Mouse (Mus musculus): ENCODE results near the gene Snd1. TPM values are rescaled to one million over a fixed set of nuclear protein-coding genes. Genes with fewer than 3 reads are reported as not detected.

The Snd1 gene
- total RNA-seq, 1 experiment = 343 TPM

DNA sequence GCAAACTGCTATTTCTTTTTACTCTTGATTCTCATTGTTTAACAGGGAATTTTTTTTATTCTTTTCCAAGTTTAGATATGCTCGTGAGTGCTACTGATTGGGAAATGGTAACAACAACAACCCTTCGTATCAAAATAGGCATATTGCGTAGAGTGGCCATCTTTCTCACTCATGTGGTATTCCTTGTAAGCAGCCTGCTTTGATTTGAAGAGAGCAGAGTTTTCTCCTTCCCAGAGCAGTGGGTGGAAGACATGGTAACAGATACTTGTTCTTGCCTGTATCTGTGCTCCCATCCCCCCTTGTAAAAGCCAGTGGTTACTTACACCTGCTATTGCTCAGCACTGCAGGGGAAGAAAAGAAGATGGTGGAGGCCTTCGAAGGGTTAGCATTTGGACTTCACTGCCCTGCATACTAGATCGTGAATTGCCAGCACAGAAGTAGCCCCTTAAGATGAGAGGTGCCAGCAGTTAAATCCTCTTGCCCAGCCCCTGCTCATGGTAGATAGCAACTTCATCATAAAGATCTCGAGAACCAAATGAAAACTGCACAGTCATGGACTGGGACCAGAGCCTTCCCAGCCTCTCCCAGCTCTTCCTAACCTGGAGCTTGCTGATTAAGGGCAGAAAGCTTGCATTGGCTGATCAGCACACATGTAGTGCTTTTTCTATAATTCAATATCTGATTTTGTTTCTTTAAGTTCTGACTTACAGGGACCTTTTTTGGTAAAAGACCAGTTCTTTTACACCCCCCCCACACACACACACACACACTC, 279.4 kb downstream of the Snd1 start:
- TF ChIP-seq CHD2 (IDR thresholded peaks at IDR 0.05; ENCODE audit: low read depth, low read length) = no peak
- TF ChIP-seq ZNF384 (IDR thresholded peaks at IDR 0.05; ENCODE audit: low read depth, low read length) = no peak
- TF ChIP-seq ZC3H11A (IDR thresholded peaks at IDR 0.05; ENCODE audit: borderline replicate concordance, low read depth, low read length) = no peak
- no peak for TF ChIP-seq MAFK (IDR thresholded peaks at IDR 0.05; ENCODE audit: insufficient read depth, low read depth, low read length)
- TF ChIP-seq HCFC1 (IDR thresholded peaks at IDR 0.05; ENCODE audit: borderline replicate concordance, insufficient read depth, low read length) = no peak
- peaks cover 8% of the 10 kb centered on the region; the same call in 1 of the 2 replicates for H3K36me3 ChIP-seq (ENCODE audit: control insufficient read depth, insufficient read depth, low read length, poor library complexity, severe bottlenecking)
- no peak overlapping the region for H3K27ac ChIP-seq (ENCODE audit: insufficient read depth, low read depth, low read length, poor library complexity, severe bottlenecking)
- no peak for DNase-seq (ENCODE audit: low read depth, low spot score)
- no peaks in the 10 kb centered on the region for H3K9me3 ChIP-seq (ENCODE audit: control insufficient read depth, insufficient read depth, low read depth, low read length)
- in situ Hi-C loops (cut with MboI; ENCODE audit: low sequenced_read_pairs in 2 of 2, unreplicated experiment in 2 of 2) = no loop called here
- H3K4me1 ChIP-seq (ENCODE audit: control insufficient read depth in 2 of 2, insufficient read depth in 2 of 2, low read length in 2 of 2, poor library complexity in 1 of 2) = no peaks in the 10 kb centered on the region
- H3K9ac ChIP-seq (ENCODE audit: insufficient read depth, low read depth, low read length, poor library complexity, severe bottlenecking) = no peak overlapping the region
- H3K4me3 ChIP-seq (ENCODE audit: insufficient read depth in 1 of 2, low read depth in 1 of 2, low read length in 2 of 2, poor library complexity in 1 of 2, severe bottlenecking in 1 of 2) = no peak overlapping the region

DNA sequence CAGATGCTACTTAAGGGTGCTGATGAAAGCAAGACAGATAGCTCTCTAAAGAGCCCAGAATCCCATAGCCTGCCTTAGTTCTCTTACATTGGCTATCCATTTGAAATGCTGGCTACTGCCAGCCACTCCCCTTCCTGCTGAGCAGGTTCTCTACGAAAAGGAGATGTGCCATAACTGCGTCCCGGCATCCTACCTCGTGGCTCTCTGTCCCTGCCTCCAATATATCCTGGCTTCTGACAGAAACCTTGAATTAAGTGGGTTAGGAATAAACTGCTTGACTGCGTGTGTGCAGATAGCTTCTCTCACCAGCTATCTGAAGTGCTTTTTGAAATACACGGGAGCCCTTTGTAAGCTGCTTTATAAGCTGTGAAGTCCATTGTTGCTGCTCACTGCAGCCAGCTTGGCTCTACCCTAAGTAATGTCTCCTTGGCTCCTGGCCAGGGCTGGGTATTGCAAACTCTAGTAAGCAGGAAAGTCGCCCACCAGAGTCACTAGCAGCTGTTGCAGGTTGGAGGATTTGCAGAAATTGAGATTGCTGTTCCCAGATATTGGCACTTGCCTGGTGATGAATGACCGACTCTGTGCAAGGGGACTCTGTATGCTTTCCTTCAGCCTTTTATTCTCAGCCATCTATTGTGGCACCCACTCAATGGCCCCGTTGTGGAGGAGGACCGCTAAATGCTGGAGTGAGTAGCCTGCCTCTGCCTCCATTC, 281.5 kb downstream of the Snd1 start:
- H3K9me3 ChIP-seq (ENCODE audit: control insufficient read depth, insufficient read depth, low read depth, low read length) = no peaks in the 10 kb centered on the region
- in situ Hi-C loops (cut with MboI; ENCODE audit: low sequenced_read_pairs in 2 of 2, unreplicated experiment in 2 of 2) = no loop called here
- H3K36me3 ChIP-seq (ENCODE audit: control insufficient read depth, insufficient read depth, low read length, poor library complexity, severe bottlenecking) = peaks cover 6% of the 10 kb centered on the region; the same call in 1 of the 2 replicates
- H3K9ac ChIP-seq (ENCODE audit: insufficient read depth, low read depth, low read length, poor library complexity, severe bottlenecking) = no peak overlapping the region
- DNase-seq (ENCODE audit: low read depth, low spot score) = no peak
- H3K27ac ChIP-seq (ENCODE audit: insufficient read depth, low read depth, low read length, poor library complexity, severe bottlenecking) = no peak overlapping the region
- peaks cover 4 to 11% of the 10 kb centered on the region in 2 experiments; a peak in 2 of 4 replicates for H3K4me1 ChIP-seq (ENCODE audit: control insufficient read depth in 2 of 2, insufficient read depth in 2 of 2, low read length in 2 of 2, poor library complexity in 1 of 2)
- TF ChIP-seq MAFK (IDR thresholded peaks at IDR 0.05; ENCODE audit: insufficient read depth, low read depth, low read length) (no peak), CHD2 (IDR thresholded peaks at IDR 0.05; ENCODE audit: low read depth, low read length) (no peak), HCFC1 (IDR thresholded peaks at IDR 0.05; ENCODE audit: borderline replicate concordance, insufficient read depth, low read length) (no peak), ZNF384 (IDR thresholded peaks at IDR 0.05; ENCODE audit: low read depth, low read length) (no peak), ZC3H11A (IDR thresholded peaks at IDR 0.05; ENCODE audit: borderline replicate concordance, low read depth, low read length) (no peak)
- H3K4me3 ChIP-seq (ENCODE audit: insufficient read depth in 1 of 2, low read depth in 1 of 2, low read length in 2 of 2, poor library complexity in 1 of 2, severe bottlenecking in 1 of 2) = no peak overlapping the region

DNA sequence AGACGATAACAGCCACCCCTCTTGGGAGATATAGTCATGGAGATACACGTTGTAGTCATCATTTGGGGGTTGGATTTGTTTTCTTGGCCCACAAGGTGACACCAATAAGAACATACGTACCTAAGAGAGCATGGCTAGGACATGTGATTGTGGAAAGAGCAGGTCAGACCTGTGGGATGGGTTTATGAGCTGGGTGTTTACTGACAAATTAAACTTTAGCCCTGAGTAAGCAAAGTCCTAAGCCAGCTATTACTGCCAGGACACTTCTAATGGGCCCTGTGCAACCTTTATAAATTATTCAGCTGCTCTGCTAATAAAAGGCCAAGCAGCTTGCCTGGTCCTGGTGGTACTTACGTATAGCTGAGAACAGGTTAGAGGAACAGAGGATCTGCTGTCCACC, 283.4 kb downstream of the Snd1 start:
- Histone ChIP-seq H3K27ac (ENCODE audit: insufficient read depth, low read depth, low read length, poor library complexity, severe bottlenecking) (no peak overlapping the region), H3K9ac (ENCODE audit: insufficient read depth, low read depth, low read length, poor library complexity, severe bottlenecking) (no peak overlapping the region), H3K4me3 (ENCODE audit: insufficient read depth in 1 of 2, low read depth in 1 of 2, low read length in 2 of 2, poor library complexity in 1 of 2, severe bottlenecking in 1 of 2) (no peak overlapping the region), H3K4me1 (ENCODE audit: control insufficient read depth in 2 of 2, insufficient read depth in 2 of 2, low read length in 2 of 2, poor library complexity in 1 of 2) (peaks cover 6 to 15% of the 10 kb centered on the region in 2 experiments; a peak in 2 of 4 replicates), H3K36me3 (ENCODE audit: control insufficient read depth, insufficient read depth, low read length, poor library complexity, severe bottlenecking) (peaks cover 4% of the 10 kb centered on the region; the same call in 1 of the 2 replicates), H3K9me3 (ENCODE audit: control insufficient read depth, insufficient read depth, low read depth, low read length) (no peaks in the 10 kb centered on the region)
- DNase-seq (ENCODE audit: low read depth, low spot score) = no peak
- in situ Hi-C loops (cut with MboI; ENCODE audit: low sequenced_read_pairs in 2 of 2, unreplicated experiment in 2 of 2) = no loop called here
- TF ChIP-seq ZNF384 (IDR thresholded peaks at IDR 0.05; ENCODE audit: low read depth, low read length) (no peak), MAFK (IDR thresholded peaks at IDR 0.05; ENCODE audit: insufficient read depth, low read depth, low read length) (no peak), HCFC1 (IDR thresholded peaks at IDR 0.05; ENCODE audit: borderline replicate concordance, insufficient read depth, low read length) (no peak), ZC3H11A (IDR thresholded peaks at IDR 0.05; ENCODE audit: borderline replicate concordance, low read depth, low read length) (no peak), CHD2 (IDR thresholded peaks at IDR 0.05; ENCODE audit: low read depth, low read length) (no peak)

GRCm38 (mm10) chr6:28761728-28762127, 286.8 kb downstream of the Snd1 start:
- no peaks in the 10 kb centered on the region for H3K9me3 ChIP-seq (ENCODE audit: control insufficient read depth, insufficient read depth, low read depth, low read length)
- H3K36me3 ChIP-seq (ENCODE audit: control insufficient read depth, insufficient read depth, low read length, poor library complexity, severe bottlenecking) = no peaks in the 10 kb centered on the region
- no peak overlapping the region for H3K4me3 ChIP-seq (ENCODE audit: insufficient read depth in 1 of 2, low read depth in 1 of 2, low read length in 2 of 2, poor library complexity in 1 of 2, severe bottlenecking in 1 of 2)
- TF ChIP-seq HCFC1 (IDR thresholded peaks at IDR 0.05; ENCODE audit: borderline replicate concordance, insufficient read depth, low read length) = no peak
- TF ChIP-seq MAFK (IDR thresholded peaks at IDR 0.05; ENCODE audit: insufficient read depth, low read depth, low read length) = no peak
- TF ChIP-seq CHD2 (IDR thresholded peaks at IDR 0.05; ENCODE audit: low read depth, low read length) = no peak
- no peak for TF ChIP-seq ZC3H11A (IDR thresholded peaks at IDR 0.05; ENCODE audit: borderline replicate concordance, low read depth, low read length)
- no peak for TF ChIP-seq ZNF384 (IDR thresholded peaks at IDR 0.05; ENCODE audit: low read depth, low read length)
- no peak overlapping the region for H3K27ac ChIP-seq (ENCODE audit: insufficient read depth, low read depth, low read length, poor library complexity, severe bottlenecking)
- peaks cover 6 to 15% of the 10 kb centered on the region in 2 experiments; a peak in 2 of 4 replicates for H3K4me1 ChIP-seq (ENCODE audit: control insufficient read depth in 2 of 2, insufficient read depth in 2 of 2, low read length in 2 of 2, poor library complexity in 1 of 2)
- no peak overlapping the region for H3K9ac ChIP-seq (ENCODE audit: insufficient read depth, low read depth, low read length, poor library complexity, severe bottlenecking)
- no peak for DNase-seq (ENCODE audit: low read depth, low spot score)
- in situ Hi-C loops (cut with MboI; ENCODE audit: low sequenced_read_pairs in 2 of 2, unreplicated experiment in 2 of 2) = no loop called here
